Mouse (Mus musculus) left cerebral cortex, postnatal 25 days (tissue): ENCODE measurements around the gene Usf3. TPM values are rescaled to one million over a fixed set of nuclear protein-coding genes. Genes with fewer than 3 reads are reported as not detected.

Experiments used
- total RNA-seq, 2 experiments: library from RNA; stranded (reverse); gene quantifications; 2 replicates each; pipeline ENCODE4 v1.2.3; 2021

Usf3 gene
- total RNA-seq, 2 experiments from 2014 or later: 37.5 to 38.4 TPM

Other genes starting within 250 kb of the Usf3 start
- 10 to 100 TPM; 27.0 to 33.1 TPM for gene Qtrt2, start 246.4 kb upstream of the Usf3 start, total RNA-seq
- 10 to 100 TPM; 27.0 to 28.5 TPM for gene Zdhhc23, start 193.5 kb upstream of the Usf3 start, total RNA-seq
- 1 to 10 TPM; 1.4 to 3.2 TPM for gene Gramd1c, start 109.9 kb upstream of the Usf3 start, total RNA-seq
- gene Atp6v1a, start 33.5 kb upstream of the Usf3 start, total RNA-seq: 100 to 1,000 TPM; 440 to 493 TPM
- 10 to 100 TPM; 59.9 to 60.2 TPM for gene Naa50, start 33.4 kb upstream of the Usf3 start, total RNA-seq
- gene Sidt1, start 159.9 kb downstream of the Usf3 start, total RNA-seq: 10 to 100 TPM; 53.0 to 62.6 TPM
- 10 to 100 TPM; 18.2 to 18.4 TPM for gene Spice1, start 173.9 kb downstream of the Usf3 start, total RNA-seq
- gene Cfap44, start 221.6 kb downstream of the Usf3 start, total RNA-seq: 1 to 10 TPM; 2.4 to 4.0 TPM